9 mouse cellular contexts compared by ENCODE assay signal in the genomic region with DNA sequence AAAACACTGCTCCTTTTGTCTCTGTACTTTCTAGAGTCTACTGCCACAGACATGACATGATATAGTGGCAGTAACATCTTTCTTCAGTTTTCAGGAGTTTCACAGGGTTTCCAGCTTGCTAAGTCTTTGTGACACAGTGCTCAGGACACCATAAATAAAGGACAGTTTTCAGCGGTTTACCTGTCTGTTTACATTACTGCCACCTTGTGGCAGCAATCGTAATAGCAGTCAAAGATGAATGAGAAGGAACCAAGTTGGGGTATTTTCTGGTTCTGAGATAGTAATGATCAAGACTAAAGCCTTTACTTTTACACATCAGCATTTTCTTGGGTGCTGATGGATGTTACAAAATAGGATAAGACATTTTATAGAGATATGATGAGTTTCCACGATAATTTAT.
DNase-seq lines count a peak whose midpoint lies in the region; ATAC-seq and TF ChIP-seq lines count a peak whose summit lies in the region.
"Had no signal": no experiment of that assay in that cellular context is flagged by ENCODE, and none has a peak within 500 bp of the region (broad histone marks: within the 10 kb centered on the region; RNA-seq: fewer than 3 reads in every experiment).

No protein-coding gene starts in this region.

- WGBS in intestine, postnatal 0 days, result 6% methylated on average over 3 of the region's 3 CpGs
- WGBS in intestine, embryonic 16.5 days, result 7% methylated on average over 3 of the region's 3 CpGs

- H3K4me1 ChIP-seq in intestine, postnatal 0 days (replicated peaks; ENCODE audit: control insufficient read depth, insufficient read depth, low read length), result no peaks in the 10 kb centered on the region
- H3K4me1 ChIP-seq in intestine, embryonic 16.5 days (ENCODE audit: control insufficient read depth, insufficient read depth, low read length), result no peaks in the 10 kb centered on the region
- H3K4me1 ChIP-seq: embryonic facial prominence, embryonic 13.5 days had no signal

- no peak overlapping the region for H3K9ac ChIP-seq in intestine, postnatal 0 days (ENCODE audit: low read depth, low read length)
- no peak overlapping the region for H3K9ac ChIP-seq in intestine, embryonic 16.5 days (ENCODE audit: low read depth, low read length)
- H3K9ac ChIP-seq: embryonic facial prominence, embryonic 13.5 days had no signal

- H3K27ac ChIP-seq in intestine, postnatal 0 days (ENCODE audit: low read depth, low read length), result no peak overlapping the region
- H3K27ac ChIP-seq in intestine, embryonic 16.5 days (ENCODE audit: low read length), result no peak overlapping the region
- H3K27ac ChIP-seq: embryonic facial prominence, embryonic 13.5 days had no signal

- H3K36me3 ChIP-seq in intestine, postnatal 0 days (ENCODE audit: control insufficient read depth, insufficient read depth), result no peaks in the 10 kb centered on the region
- H3K36me3 ChIP-seq in intestine, embryonic 16.5 days (ENCODE audit: control insufficient read depth, insufficient read depth, low read length), result no peaks in the 10 kb centered on the region
- H3K36me3 ChIP-seq: embryonic facial prominence, embryonic 13.5 days had no signal

- H3K4me3 ChIP-seq in intestine, postnatal 0 days (ENCODE audit: low read depth, low read length), result no peak overlapping the region
- H3K4me3 ChIP-seq in intestine, embryonic 16.5 days (ENCODE audit: low read length), result no peak overlapping the region
- H3K4me3 ChIP-seq: embryonic facial prominence, embryonic 13.5 days had no signal

- peak; percentile 50 for DNase-seq in ZHBTc4 (ENCODE audit: low read depth, low spot score)
- peak; percentile 50 for DNase-seq in embryo, embryonic 11 days
- DNase-seq in layer of hippocampus, adult 8-10 months (ENCODE audit: low spot score in 2 of 2), result peak; percentile 3 to 19
- peak; percentile 55 for DNase-seq in naive thymus-derived CD4-positive, alpha-beta T cell, adult 2 months (ENCODE audit: low read depth)
- DNase-seq in urinary bladder, postnatal 10 days (ENCODE audit: low spot score), result no peak

- no peaks in the 10 kb centered on the region for H3K9me3 ChIP-seq in intestine, postnatal 0 days (ENCODE audit: control insufficient read depth)
- H3K9me3 ChIP-seq in intestine, embryonic 16.5 days (ENCODE audit: control insufficient read depth, low read length), result no peaks in the 10 kb centered on the region
- H3K9me3 ChIP-seq: embryonic facial prominence, embryonic 13.5 days had no signal

- peak; percentile 76 for TF ChIP-seq CTCF in intestine, postnatal 0 days (IDR thresholded peaks at IDR 0.05; ENCODE audit: low read depth)

- H3K4me2 ChIP-seq in intestine, postnatal 0 days (replicated peaks; ENCODE audit: low read depth), result no peak overlapping the region
- no peak overlapping the region for H3K4me2 ChIP-seq in intestine, embryonic 16.5 days (ENCODE audit: low read depth, low read length)
- H3K4me2 ChIP-seq: embryonic facial prominence, embryonic 13.5 days had no signal

- no peaks in the 10 kb centered on the region for H3K27me3 ChIP-seq in intestine, postnatal 0 days (replicated peaks; ENCODE audit: control insufficient read depth, insufficient read depth, low read length)
- H3K27me3 ChIP-seq in intestine, embryonic 16.5 days (replicated peaks; ENCODE audit: control insufficient read depth, insufficient read depth, low read length), result no peaks in the 10 kb centered on the region
- H3K27me3 ChIP-seq: embryonic facial prominence, embryonic 13.5 days had no signal

- ATAC-seq in intestine, postnatal 0 days, result no peak
- ATAC-seq in intestine, embryonic 16.5 days, result no peak
- peak; percentile 53 for ATAC-seq in CD4-positive, CD25-positive, alpha-beta regulatory T cell, adult 4 months
